Mouse (Mus musculus) CD4-positive, CD25-positive, alpha-beta regulatory T cell, adult 2 months (primary cell): ENCODE results near the gene Dohh.

ENCODE experiments used
- DNase-seq: peaks from one replicate; pipeline ENCODE4 v3.0.0-alpha.2; 2012; ENCODE audit warnings: low read depth, low spot score

Gene Dohh

GRCm38 (mm10) chr10:81404082-81404481, 19.9 kb downstream of the Dohh start:
- no peak for DNase-seq

GRCm38 (mm10) chr10:81404720-81405119, 20.5 kb downstream of the Dohh start:
- peak; percentile 56 for DNase-seq

- peak; percentile 85 for DNase-seq
Observed at GRCm38 (mm10) chr10:81405588-81406201, 21.5 kb downstream of the Dohh start.

- no peak for DNase-seq
Observed at GRCm38 (mm10) chr10:81406504-81407440, 22.5 kb downstream of the Dohh start.

GRCm38 (mm10) chr10:81407539-81408423, 23.6 kb downstream of the Dohh start:
- peak; percentile 78 for DNase-seq

GRCm38 (mm10) chr10:81408424-81408729, 24.1 kb downstream of the Dohh start:
- DNase-seq = no peak

- DNase-seq = peak; percentile 89
Observed at GRCm38 (mm10) chr10:81408871-81409291, 24.7 kb downstream of the Dohh start.

GRCm38 (mm10) chr10:81409330-81409729, 25.1 kb downstream of the Dohh start:
- DNase-seq = no peak

- no peak for DNase-seq
Observed at GRCm38 (mm10) chr10:81410350-81410749, 26.1 kb downstream of the Dohh start.

- DNase-seq = no peak
Observed at GRCm38 (mm10) chr10:81410981-81411380, 26.8 kb downstream of the Dohh start.

- DNase-seq = no peak
Observed at GRCm38 (mm10) chr10:81411471-81412400, 27.5 kb downstream of the Dohh start.

- DNase-seq = no peak
Observed at GRCm38 (mm10) chr10:81412586-81413309, 28.5 kb downstream of the Dohh start.

GRCm38 (mm10) chr10:81413310-81414261, 29.4 kb downstream of the Dohh start:
- no peak for DNase-seq

- DNase-seq = no peak
Observed at GRCm38 (mm10) chr10:81414682-81415081, 30.5 kb downstream of the Dohh start.

- no peak for DNase-seq
Observed at GRCm38 (mm10) chr10:81415146-81415545, 30.9 kb downstream of the Dohh start.

GRCm38 (mm10) chr10:81415549-81416310, 31.5 kb downstream of the Dohh start:
- no peak for DNase-seq

GRCm38 (mm10) chr10:81416581-81417226, 32.5 kb downstream of the Dohh start:
- no peak for DNase-seq
